9 mouse cellular contexts compared by ENCODE assay signal in the genomic region with DNA sequence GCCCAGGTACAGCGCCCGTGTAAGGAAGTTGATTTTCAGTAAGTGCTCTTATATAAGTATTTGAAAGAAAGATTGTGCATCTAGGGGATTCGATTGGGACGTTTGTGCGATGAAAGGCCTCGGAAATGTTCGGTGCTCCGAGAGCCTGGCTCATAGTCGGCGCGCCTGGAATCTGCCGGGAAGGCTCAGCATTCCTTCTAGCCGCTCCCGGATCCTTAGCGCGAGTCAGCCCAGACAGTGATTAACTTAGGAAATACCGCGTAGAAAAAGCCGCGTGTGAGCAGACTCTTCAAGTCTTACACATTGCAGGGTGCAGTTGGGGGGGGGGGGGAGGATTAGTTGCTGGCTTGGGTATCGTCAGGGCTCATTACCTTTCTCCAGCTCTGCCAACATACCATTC. TPM values are rescaled to one million over a fixed set of nuclear protein-coding genes. Genes with fewer than 3 reads are reported as not detected.
A peak's percentile ranks its signal among the peaks of the same experiment; 100 is the strongest.
DNase-seq lines count a peak whose midpoint lies in the region; ATAC-seq and TF ChIP-seq lines count a peak whose summit lies in the region.
"Had no signal": no experiment of that assay in that cellular context is flagged by ENCODE, and none has a peak within 500 bp of the region (broad histone marks: within the 10 kb centered on the region; RNA-seq: fewer than 3 reads in every experiment).

No protein-coding gene starts in this region.

- DNase-seq in heart, adult 2 months, result no peak
- DNase-seq in heart, adult 18-20 months, result no peak
- peak; percentile 78 for DNase-seq in ZHBTc4 (ENCODE audit: low read depth, low spot score)
- no peak for DNase-seq in limb, embryonic 11.5 days (ENCODE audit: low spot score)
- DNase-seq in thymus, adult 18-20 months, result no peak
- DNase-seq in cerebellum, adult 9-11 months, result no peak

- peak overlapping the region; percentile 98 for H3K27ac ChIP-seq in heart, adult 2 months
- peak overlapping the region; percentile 98 for H3K27ac ChIP-seq in heart, embryonic 15.5 days
- peak overlapping the region; percentile 95 for H3K27ac ChIP-seq in limb, embryonic 11.5 days (replicated peaks; ENCODE audit: low read depth, low read length)
- H3K27ac ChIP-seq in neural tube, embryonic 12.5 days, result peak overlapping the region; percentile 89

- peaks cover 8% of the 10 kb centered on the region for H3K79me2 ChIP-seq in heart, adult 2 months (replicated peaks; ENCODE audit: control insufficient read depth, insufficient read depth, low read length)

- peak overlapping the region; percentile 89 for H3K4me2 ChIP-seq in heart, embryonic 15.5 days
- H3K4me2 ChIP-seq in limb, embryonic 11.5 days (ENCODE audit: low read depth, severe bottlenecking), result peak overlapping the region; percentile 79
- peak overlapping the region; percentile 93 for H3K4me2 ChIP-seq in neural tube, embryonic 12.5 days (replicated peaks)

- no peak for TF ChIP-seq POLR2A in heart, adult 2 months (IDR thresholded peaks at IDR 0.05; ENCODE audit: insufficient read depth, low read depth, low read length)

- intact Hi-C loops in heart, adult 2 months (cut with DNase I), result loop anchor here (1.0 to 10.0 kb wide), 2 partner anchors 8 to 486 kb away; a partner anchor contains a TSS

- no peak for TF ChIP-seq CTCF in heart, adult 2 months (IDR thresholded peaks at IDR 0.05)

- no peaks in the 10 kb centered on the region for H3K27me3 ChIP-seq in heart, adult 2 months (ENCODE audit: control insufficient read depth, insufficient read depth, low read length)
- H3K27me3 ChIP-seq in heart, embryonic 15.5 days, result no peaks in the 10 kb centered on the region
- no peaks in the 10 kb centered on the region for H3K27me3 ChIP-seq in limb, embryonic 11.5 days (ENCODE audit: control insufficient read depth, insufficient read depth, low read length)
- no peaks in the 10 kb centered on the region for H3K27me3 ChIP-seq in neural tube, embryonic 12.5 days (replicated peaks)

- ATAC-seq in heart, embryonic 15.5 days (replicated peaks; ENCODE audit: insufficient number of reproducible peaks, insufficient read depth, low FRiP score, low read depth), result no peak
- no peak for ATAC-seq in limb, embryonic 11.5 days (ENCODE audit: insufficient number of reproducible peaks, low FRiP score, low TSS enrichment, low read depth)
- ATAC-seq in neural tube, embryonic 12.5 days (ENCODE audit: low FRiP score, low read depth), result no peak

- peak overlapping the region; percentile 96 for H3K9ac ChIP-seq in heart, adult 2 months (ENCODE audit: low read depth, low read length)
- H3K9ac ChIP-seq in heart, embryonic 15.5 days, result peak overlapping the region; percentile 90
- H3K9ac ChIP-seq in limb, embryonic 11.5 days (ENCODE audit: low read length), result peak overlapping the region; percentile 96
- peak overlapping the region; percentile 97 for H3K9ac ChIP-seq in neural tube, embryonic 12.5 days

- H3K4me1 ChIP-seq in heart, adult 2 months (ENCODE audit: control insufficient read depth, insufficient read depth, low read length), result peaks cover 31% of the 10 kb centered on the region
- peaks cover 72% of the 10 kb centered on the region for H3K4me1 ChIP-seq in heart, embryonic 15.5 days (replicated peaks)
- H3K4me1 ChIP-seq in limb, embryonic 11.5 days (ENCODE audit: control insufficient read depth, insufficient read depth, low read length), result peaks cover 54% of the 10 kb centered on the region
- H3K4me1 ChIP-seq in neural tube, embryonic 12.5 days, result peaks cover 61% of the 10 kb centered on the region

- H3K4me3 ChIP-seq in heart, adult 2 months, result peak overlapping the region; percentile 89
- peak overlapping the region; percentile 78 for H3K4me3 ChIP-seq in heart, embryonic 15.5 days
- H3K4me3 ChIP-seq in limb, embryonic 11.5 days (ENCODE audit: low read depth, low read length), result peak overlapping the region; percentile 90
- peak overlapping the region; percentile 93 for H3K4me3 ChIP-seq in neural tube, embryonic 12.5 days

- H3K36me3 ChIP-seq in heart, adult 2 months (ENCODE audit: control insufficient read depth, insufficient read depth, low read length), result peaks cover 24% of the 10 kb centered on the region
- H3K36me3 ChIP-seq in heart, embryonic 15.5 days, result peaks cover 32% of the 10 kb centered on the region
- H3K36me3 ChIP-seq in limb, embryonic 11.5 days (ENCODE audit: control insufficient read depth, insufficient read depth, low read length), result peaks cover 16% of the 10 kb centered on the region
- peaks cover 39% of the 10 kb centered on the region for H3K36me3 ChIP-seq in neural tube, embryonic 12.5 days

- 3% methylated on average over 21 of the region's 21 CpGs for WGBS in heart, adult 2 months
- 1% methylated on average over 21 of the region's 21 CpGs for WGBS in heart, embryonic 15.5 days
- WGBS in limb, embryonic 11.5 days, result 0% methylated on average over 21 of the region's 21 CpGs
- under 1% methylated on average over 21 of the region's 21 CpGs for WGBS in neural tube, embryonic 12.5 days

- TF ChIP-seq EP300 in heart, adult 2 months (IDR thresholded peaks at IDR 0.05; ENCODE audit: insufficient read depth, low read depth, low read length), result no peak

- no peaks in the 10 kb centered on the region for H3K9me3 ChIP-seq in heart, embryonic 15.5 days (replicated peaks)
- no peaks in the 10 kb centered on the region for H3K9me3 ChIP-seq in limb, embryonic 11.5 days (ENCODE audit: control insufficient read depth, low read length)
- no peaks in the 10 kb centered on the region for H3K9me3 ChIP-seq in neural tube, embryonic 12.5 days

RNA-seq across cellular contexts. Expression of a gene that starts 2.2 kb away (rescaled TPM):
- total RNA-seq in heart, adult 2 months (2021), result 10 to 100 TPM; 56.5 to 66.3 TPM
- polyA plus RNA-seq in heart, adult 2 months (2012; rRNA removed), result 25.9 and 28.3 TPM in 2 replicates
- 10 to 100 TPM; 57.4 to 60.8 TPM for total RNA-seq in heart, adult 18-20 months (2021)
- polyA plus RNA-seq in heart, embryonic 15.5 days (2015; fragmentation: Nextera tagmentation; extraction: Ambion mirVana), result 38.9 and 45.6 TPM in 2 replicates
- 34.3 and 40.6 TPM in 2 replicates for polyA plus RNA-seq in limb, embryonic 11.5 days (2014; fragmentation: Nextera tagmentation; extraction: Ambion mirVana)
- 115 and 129 TPM in 2 replicates for polyA plus RNA-seq in neural tube, embryonic 12.5 days (2016; fragmentation: Nextera tagmentation; extraction: Ambion mirVana)
- total RNA-seq: MEL had no signal
